Mouse (Mus musculus) NIH3T3 (cell line): Measurements from ENCODE around the gene Hdac10.
A peak's percentile ranks its signal among the peaks of the same experiment; 100 is the strongest.

Experiments used
- DNase-seq: peaks from one replicate; pipeline ENCODE4 v3.0.0-alpha.2; 2012; ENCODE audit warnings: low read depth

Gene Hdac10

GRCm38 (mm10) chr15:89075478-89076147 is 52.9 kb downstream of the Hdac10 start:
- DNase-seq: peak; percentile 94

GRCm38 (mm10) chr15:89074613-89075477 is 53.7 kb downstream of the Hdac10 start, which contains the start of gene Trabd:
TSS of gene Trabd (plus strand) at chr15:89075124.
- DNase-seq: peak; percentile 64

DNA sequence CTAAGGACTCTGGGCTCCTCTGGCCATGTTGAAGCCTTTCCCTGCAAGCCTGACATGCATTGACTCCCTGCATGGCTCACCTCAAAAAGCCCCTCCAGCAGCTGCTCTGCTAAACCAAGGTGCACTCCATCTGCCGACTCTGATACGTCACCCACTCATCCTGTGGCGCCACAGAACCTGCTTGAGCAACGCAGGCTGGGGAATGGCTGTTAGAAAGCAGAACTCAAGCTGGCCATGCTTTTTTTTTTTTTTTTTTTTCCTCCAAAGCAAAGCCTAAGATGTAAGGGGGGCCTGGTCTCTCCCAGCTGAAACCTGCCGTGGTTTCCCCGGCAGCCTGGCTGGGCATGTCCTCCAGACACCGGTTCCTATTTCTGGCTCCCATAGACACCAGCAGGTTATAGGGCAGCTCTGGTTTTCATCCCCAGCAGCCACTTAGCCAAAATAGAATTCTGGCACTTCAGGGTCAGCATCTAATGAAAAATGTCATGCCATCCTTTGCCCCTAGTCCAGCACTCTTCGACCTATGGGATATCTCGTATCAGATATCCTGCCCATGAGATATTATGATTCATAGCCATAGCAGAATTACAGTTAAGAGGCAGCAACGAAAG is 54.4 kb downstream of the Hdac10 start:
- DNase-seq: no peak
